Mouse (Mus musculus): ENCODE data around the gene Ccn5. TPM values are rescaled to one million over a fixed set of nuclear protein-coding genes. Genes with fewer than 3 reads are reported as not detected.

The Ccn5 gene
- polyA plus RNA-seq (2012; fragmentation: generic; extraction: Trizol) = 10 to 100 TPM in 1 of 2 experiments, under 1 TPM in 1; 0.67 to 69.5 TPM

GRCm38 (mm10) chr2:163820607-163821006 lies at the start of gene Ccn5:
Ccn5 (plus strand) TSS chr2:163820861.

GRCm38 (mm10) chr2:163853461-163853901 lies 32.8 kb downstream of the Ccn5 start, which contains the start of gene Kcnk15:
Kcnk15 (plus strand) TSS chr2:163853651.

Other genes with a start within 250 kb of the Ccn5 start
- gene Ttpal, start 218.5 kb upstream of the Ccn5 start, polyA plus RNA-seq (2012; fragmentation: generic; extraction: Trizol) = 10 to 100 TPM in 1 of 2 experiments, 1 to 10 TPM in 1; 3.0 to 11.3 TPM
- gene Serinc3, start 175.7 kb upstream of the Ccn5 start, polyA plus RNA-seq (2012; fragmentation: generic; extraction: Trizol) = 10 to 100 TPM in 1 of 2 experiments, 1 to 10 TPM in 1; 2.8 to 45.0 TPM
- 100 to 1,000 TPM in 1 of 2 experiments, 10 to 100 TPM in 1; 78.1 to 110 TPM for gene Pkig, start 162.5 kb upstream of the Ccn5 start, polyA plus RNA-seq (2012; fragmentation: generic; extraction: Trizol)
- 1 to 10 TPM; 2.4 to 7.9 TPM for gene Ada, start 70.6 kb upstream of the Ccn5 start, polyA plus RNA-seq (2012; fragmentation: generic; extraction: Trizol)
- not detected for gene Kcnk15, start 32.8 kb downstream of the Ccn5 start, polyA plus RNA-seq (2012; fragmentation: generic; extraction: Trizol)
- not detected for gene Rims4, start 97.8 kb downstream of the Ccn5 start, polyA plus RNA-seq (2012; fragmentation: generic; extraction: Trizol)
- 10 to 100 TPM; 42.4 to 94.4 TPM for gene Ywhab, start 174.1 kb downstream of the Ccn5 start, polyA plus RNA-seq (2012; fragmentation: generic; extraction: Trizol)
- gene Pabpc1l, start 204.6 kb downstream of the Ccn5 start, polyA plus RNA-seq (2012; fragmentation: generic; extraction: Trizol) = under 1 TPM; 0.06 to 0.44 TPM
- gene Stk4, start 249.5 kb downstream of the Ccn5 start, polyA plus RNA-seq (2012; fragmentation: generic; extraction: Trizol) = 1 to 10 TPM in 1 of 2 experiments, under 1 TPM in 1; 0.81 to 4.3 TPM